Mouse (Mus musculus) megakaryocyte, adult 5-6 weeks (primary cell): ENCODE data around the gene Selenom. TPM values are rescaled to one million over a fixed set of nuclear protein-coding genes. Genes with fewer than 3 reads are reported as not detected.

Experiments
- ATAC-seq: 2 replicates; pipeline ENCODE4 v1.8.0; 2016; ENCODE audit warnings: mild to moderate bottlenecking, inconsistent platforms; ENCODE audit not compliant: poor library complexity, severe bottlenecking
- total RNA-seq, 2 experiments: library from RNA; stranded (forward) in 1 of 2; stranded (reverse) in 1 of 2; fragments of 153-499, 151-499 nt in 1 of 2; fragments of 221-1000, 200-1000 nt in 1 of 2; gene quantifications; 2 replicates each; pipeline versions ENCODE4 v1.2.3 to v1.2.4; 2015 to 2017

The Selenom gene
- total RNA-seq, 2 experiments from 2014 or later = 7.6 to 11.8 TPM

GRCm38 (mm10) chr11:3510321-3510720 lies 4.2 kb upstream of the Selenom start:
- ATAC-seq = peak; percentile 70

- ATAC-seq = no peak
Observed at GRCm38 (mm10) chr11:3513291-3513690, 1.2 kb upstream of the Selenom start.

GRCm38 (mm10) chr11:3515216-3515615 lies 732 bp downstream of the Selenom start:
- no peak for ATAC-seq

- ATAC-seq = no peak
Observed at GRCm38 (mm10) chr11:3515637-3516036, 1.2 kb downstream of the Selenom start.

- no peak for ATAC-seq
Observed at GRCm38 (mm10) chr11:3516121-3516520, 1.6 kb downstream of the Selenom start.

GRCm38 (mm10) chr11:3516859-3517845 lies 2.7 kb downstream of the Selenom start:
- peak; percentile 39 for ATAC-seq

- ATAC-seq = no peak
Observed at GRCm38 (mm10) chr11:3517846-3518732, 3.6 kb downstream of the Selenom start.

- ATAC-seq = no peak
Observed at GRCm38 (mm10) chr11:3519051-3519726, 4.7 kb downstream of the Selenom start.

GRCm38 (mm10) chr11:3519756-3520398 lies 5.4 kb downstream of the Selenom start:
- no peak for ATAC-seq

GRCm38 (mm10) chr11:3520919-3521318 lies 6.4 kb downstream of the Selenom start:
- ATAC-seq = no peak

GRCm38 (mm10) chr11:3521339-3522224 lies 7.1 kb downstream of the Selenom start:
- ATAC-seq = no peak

GRCm38 (mm10) chr11:3522285-3523000 lies 8.0 kb downstream of the Selenom start:
- ATAC-seq = no peak

- no peak for ATAC-seq
Observed at GRCm38 (mm10) chr11:3523840-3524582, 9.5 kb downstream of the Selenom start.

- ATAC-seq = no peak
Observed at GRCm38 (mm10) chr11:3525560-3525959, 11.1 kb downstream of the Selenom start.

- ATAC-seq = no peak
Observed at GRCm38 (mm10) chr11:3526207-3526606, 11.7 kb downstream of the Selenom start.

GRCm38 (mm10) chr11:3526979-3527738 lies 12.7 kb downstream of the Selenom start:
- ATAC-seq = no peak

- no peak for ATAC-seq
Observed at GRCm38 (mm10) chr11:3527766-3528165, 13.3 kb downstream of the Selenom start.
